ENCODE assay signal across 14 mouse cellular contexts in the genomic region with DNA sequence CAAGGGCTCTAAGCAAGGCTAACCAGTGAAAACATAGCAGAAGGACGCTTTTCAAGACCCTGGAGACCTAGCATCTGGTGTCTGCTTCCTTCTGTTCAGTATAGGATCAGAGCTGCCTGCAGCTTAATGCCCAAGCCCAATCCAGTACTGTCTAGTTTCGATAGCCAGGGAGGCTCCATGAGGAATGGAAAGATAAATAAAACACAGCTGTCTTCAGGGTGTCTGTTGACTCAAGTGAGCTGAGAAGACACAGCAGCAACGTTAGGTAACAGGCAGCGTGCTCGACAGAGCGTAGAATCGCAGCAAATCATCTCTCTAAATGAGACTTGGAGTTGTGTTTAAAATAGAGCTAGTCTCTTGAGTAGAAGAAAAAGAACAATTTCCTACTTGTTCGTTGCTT. TPM values are rescaled to one million over a fixed set of nuclear protein-coding genes. Genes with fewer than 3 reads are reported as not detected.
DNase-seq lines count a peak whose midpoint lies in the region; ATAC-seq lines count a peak whose summit lies in the region.
"Had no signal": no experiment of that assay in that cellular context is flagged by ENCODE, and none has a peak within 500 bp of the region (broad histone marks: within the 10 kb centered on the region; RNA-seq: fewer than 3 reads in every experiment).

No protein-coding gene starts in this region.

- 0 out of 2 replicates have a peak overlapping the region, but pooled peaks have one; percentile 5 for H3K4me2 ChIP-seq in intestine, embryonic 14.5 days (ENCODE audit: low read length)
- H3K4me2 ChIP-seq in forebrain, embryonic 11.5 days (ENCODE audit: low read depth, low read length, severe bottlenecking): no peak overlapping the region
- H3K4me2 ChIP-seq: neural tube, embryonic 12.5 days had no signal

- no peaks in the 10 kb centered on the region for H3K9me3 ChIP-seq in intestine, embryonic 14.5 days (ENCODE audit: control insufficient read depth, low read length)
- no peaks in the 10 kb centered on the region for H3K9me3 ChIP-seq in forebrain, embryonic 11.5 days (ENCODE audit: control insufficient read depth, low read length)
- H3K9me3 ChIP-seq: forebrain, embryonic 10.5 days; neural tube, embryonic 12.5 days had no signal

- intact Hi-C loops in left cerebral cortex, postnatal 14 days (cut with DNase I): loop anchor here (5.0 kb wide), 2 partner anchors 52 to 127 kb away; no protein-coding TSS in a partner anchor

- H3K4me1 ChIP-seq in intestine, embryonic 14.5 days (replicated peaks; ENCODE audit: control insufficient read depth, insufficient read depth, low read length): peaks cover 8% of the 10 kb centered on the region
- no peaks in the 10 kb centered on the region for H3K4me1 ChIP-seq in forebrain, embryonic 11.5 days (replicated peaks; ENCODE audit: control insufficient read depth, insufficient read depth, low read length)

- H3K27me3 ChIP-seq in intestine, embryonic 14.5 days (replicated peaks; ENCODE audit: control insufficient read depth, insufficient read depth, low read length): no peaks in the 10 kb centered on the region
- no peaks in the 10 kb centered on the region for H3K27me3 ChIP-seq in forebrain, embryonic 11.5 days (ENCODE audit: control insufficient read depth, insufficient read depth, low read length)
- H3K27me3 ChIP-seq: CH12.LX; megakaryocyte, embryonic 14.5 days; neural tube, embryonic 12.5 days; Patski had no signal

- peak; percentile 51; the same call in 1 of the 2 replicates for ATAC-seq in intestine, embryonic 14.5 days (replicated peaks; ENCODE audit: low FRiP score, low TSS enrichment, low read depth)
- no peak for ATAC-seq in forebrain, embryonic 11.5 days (replicated peaks; ENCODE audit: low FRiP score)
- ATAC-seq: Patski had no signal

- H3K27ac ChIP-seq in intestine, embryonic 14.5 days (ENCODE audit: low read depth): peak overlapping the region; percentile 36; the same call in 1 of the 2 replicates
- no peak overlapping the region for H3K27ac ChIP-seq in forebrain, embryonic 11.5 days (ENCODE audit: low read depth, low read length)
- H3K27ac ChIP-seq: forebrain, embryonic 10.5 days; neural tube, embryonic 12.5 days had no signal

- H3K9ac ChIP-seq in intestine, embryonic 14.5 days (ENCODE audit: low read length): no peak overlapping the region
- no peak overlapping the region for H3K9ac ChIP-seq in forebrain, embryonic 11.5 days (ENCODE audit: low read length)
- H3K9ac ChIP-seq: neural tube, embryonic 12.5 days had no signal

- WGBS in intestine, embryonic 14.5 days: 24% methylated on average over 8 of the region's 8 CpGs
- 79% methylated on average over 8 of the region's 8 CpGs for WGBS in forebrain, embryonic 11.5 days

- peak; percentile 17 to 47 for DNase-seq in left cerebral cortex, postnatal 14 days (ENCODE audit: low spot score in 2 of 2)
- DNase-seq in left cerebral cortex, adult 18-20 months (ENCODE audit: low spot score in 2 of 2): no peak
- peak; percentile 20 for DNase-seq in embryo, embryonic 10 days (ENCODE audit: low spot score)
- no peak for DNase-seq in intestine, embryonic 14.5 days (ENCODE audit: low spot score)
- DNase-seq in retina, postnatal 1 day: peak; percentile 30
- DNase-seq in spleen, postnatal 14 days (ENCODE audit: low spot score in 2 of 2): no peak
- no peak for DNase-seq in forebrain, embryonic 11.5 days (ENCODE audit: low spot score)
- DNase-seq: adrenal gland, adult 2 months; right cerebral cortex, postnatal 25 days had no signal

- no peak overlapping the region for H3K4me3 ChIP-seq in intestine, embryonic 14.5 days (ENCODE audit: low read depth, low read length)
- no peak overlapping the region for H3K4me3 ChIP-seq in forebrain, embryonic 11.5 days (ENCODE audit: low read depth, low read length)
- H3K4me3 ChIP-seq: forebrain, embryonic 10.5 days; megakaryocyte, embryonic 14.5 days; neural tube, embryonic 12.5 days had no signal

- no peaks in the 10 kb centered on the region for H3K36me3 ChIP-seq in intestine, embryonic 14.5 days (ENCODE audit: control insufficient read depth, insufficient read depth, low read length)
- H3K36me3 ChIP-seq in forebrain, embryonic 11.5 days (ENCODE audit: control insufficient read depth, insufficient read depth, low read length): no peaks in the 10 kb centered on the region
- H3K36me3 ChIP-seq: forebrain, embryonic 10.5 days; neural tube, embryonic 12.5 days had no signal

RNA-seq across cellular contexts. Expression of a gene that starts 31.8 kb away (rescaled TPM):
- under 1 TPM; 0.68 to 0.78 TPM for total RNA-seq in left cerebral cortex, postnatal 14 days (2021)
- 1 to 10 TPM; 1.3 to 1.9 TPM for total RNA-seq in left cerebral cortex, adult 18-20 months (2021)
- 3.9 and 4.3 TPM in 2 replicates for polyA plus RNA-seq in intestine, embryonic 14.5 days (2014; fragmentation: Nextera tagmentation; extraction: Ambion mirVana)
- 0.81 and 1.7 TPM in 2 replicates for polyA plus RNA-seq in forebrain, embryonic 11.5 days (2014; fragmentation: Nextera tagmentation; extraction: Ambion mirVana)

RNA-seq across cellular contexts. Expression of a gene that starts 32.0 kb away (rescaled TPM):
- 1 to 10 TPM; 3.1 to 4.7 TPM for total RNA-seq in left cerebral cortex, postnatal 14 days (2021)
- total RNA-seq in left cerebral cortex, adult 18-20 months (2021): 1 to 10 TPM; 4.5 to 5.3 TPM
- 8.5 and 9.5 TPM in 2 replicates for polyA plus RNA-seq in intestine, embryonic 14.5 days (2014; fragmentation: Nextera tagmentation; extraction: Ambion mirVana)
- 3.9 and 4.2 TPM in 2 replicates for polyA plus RNA-seq in forebrain, embryonic 11.5 days (2014; fragmentation: Nextera tagmentation; extraction: Ambion mirVana)

Comparison
In these comparisons a context has a peak if more than half of its experiments do, and no peak if none do; other contexts are left out.
1. DNase-seq: peak in left cerebral cortex, postnatal 14 days (2 of 2), embryo, embryonic 10 days (single experiment) and retina, postnatal 1 day (single experiment); none in left cerebral cortex, adult 18-20 months (0 of 2), intestine, embryonic 14.5 days (single experiment), spleen, postnatal 14 days (0 of 2) and forebrain, embryonic 11.5 days (single experiment).